Mouse (Mus musculus) erythroblast, adult 5-6 weeks (primary cell): ENCODE measurements around the gene Ptpn6. TPM values are rescaled to one million over a fixed set of nuclear protein-coding genes. Genes with fewer than 3 reads are reported as not detected.

Experiments used
- ATAC-seq: replicated peaks from 2 replicates; pipeline ENCODE4 v1.8.0; 2016; ENCODE audit warnings: moderate number of reproducible peaks, mild to moderate bottlenecking, moderate TSS enrichment, inconsistent platforms; ENCODE audit not compliant: poor library complexity, low FRiP score, severe bottlenecking
- total RNA-seq, 2 experiments: library from RNA; stranded (forward) in 1 of 2; stranded (reverse) in 1 of 2; fragments of 150-400 nt in 1 of 2; fragments of 200-764, 138-1000 nt in 1 of 2; gene quantifications; 2 replicates each; pipeline versions ENCODE4 v1.2.3 to v1.2.4; 2015 to 2017; ENCODE audit warnings: low replicate concordance in 2 of 2

Ptpn6 gene
- total RNA-seq, 2 experiments from 2014 or later = 57.8 to 156 TPM

DNA sequence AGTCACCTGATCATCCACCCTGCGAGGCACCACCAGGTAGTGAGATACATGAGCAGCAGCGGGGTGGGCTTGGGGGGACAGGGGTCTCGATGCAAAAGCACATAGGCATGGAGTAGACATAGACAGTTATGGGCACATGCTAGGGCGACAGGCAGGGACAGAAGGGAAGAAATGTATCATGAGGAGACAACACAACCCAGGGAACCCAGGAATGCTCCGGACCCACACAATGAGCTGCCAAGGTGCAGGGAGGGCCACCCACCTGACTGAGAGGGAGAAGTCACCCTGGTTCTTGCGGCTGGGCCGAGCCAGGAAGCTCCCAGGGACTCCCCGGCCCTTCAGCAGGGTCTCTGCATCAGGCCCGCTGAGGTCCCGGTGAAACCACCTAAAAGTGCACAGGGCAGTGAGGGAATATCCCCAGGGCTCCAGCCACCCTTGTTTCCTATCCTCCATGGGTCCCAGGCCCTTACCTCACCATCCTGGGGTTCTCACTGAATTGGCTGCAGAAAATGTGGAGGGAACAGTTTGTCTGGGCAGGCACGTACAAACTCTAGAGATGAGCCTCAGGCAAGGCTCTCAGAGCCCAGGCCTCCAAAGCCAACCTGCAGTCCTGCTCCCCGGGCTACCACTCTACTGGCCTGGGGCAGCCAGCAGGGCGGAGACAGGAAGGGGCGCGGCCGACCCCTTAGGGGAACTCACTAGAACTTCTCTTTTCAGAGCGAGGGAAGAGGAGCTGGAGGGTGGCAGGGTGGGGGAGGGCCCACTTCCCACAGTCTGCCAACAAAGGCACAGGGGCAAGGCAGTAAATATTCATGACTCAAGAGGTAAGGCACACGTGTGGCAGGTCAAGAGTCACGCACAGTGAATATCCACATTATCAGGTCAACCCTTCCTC lies 5.8 kb downstream of the Ptpn6 start:
- peak; percentile 47 for ATAC-seq

DNA sequence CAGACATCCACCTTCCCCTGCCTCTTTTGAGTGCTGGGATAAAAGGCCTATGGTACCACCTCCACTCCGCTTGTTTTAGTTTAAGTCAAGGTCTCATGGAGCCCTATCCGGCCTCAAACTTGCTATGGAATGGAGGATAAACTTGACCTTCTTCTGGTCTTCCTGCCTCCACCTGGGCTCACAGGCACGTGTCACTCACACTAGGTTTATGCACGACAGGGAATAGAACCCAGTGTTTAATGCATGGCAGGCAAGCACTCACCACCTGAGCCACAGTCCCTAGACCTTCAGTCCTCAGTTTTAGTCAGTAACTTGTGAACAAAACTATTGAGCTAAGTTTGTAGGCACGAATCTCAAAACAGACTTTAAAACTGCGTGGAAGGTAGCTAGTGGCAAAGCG lies 7.5 kb downstream of the Ptpn6 start:
- no peak for ATAC-seq

DNA sequence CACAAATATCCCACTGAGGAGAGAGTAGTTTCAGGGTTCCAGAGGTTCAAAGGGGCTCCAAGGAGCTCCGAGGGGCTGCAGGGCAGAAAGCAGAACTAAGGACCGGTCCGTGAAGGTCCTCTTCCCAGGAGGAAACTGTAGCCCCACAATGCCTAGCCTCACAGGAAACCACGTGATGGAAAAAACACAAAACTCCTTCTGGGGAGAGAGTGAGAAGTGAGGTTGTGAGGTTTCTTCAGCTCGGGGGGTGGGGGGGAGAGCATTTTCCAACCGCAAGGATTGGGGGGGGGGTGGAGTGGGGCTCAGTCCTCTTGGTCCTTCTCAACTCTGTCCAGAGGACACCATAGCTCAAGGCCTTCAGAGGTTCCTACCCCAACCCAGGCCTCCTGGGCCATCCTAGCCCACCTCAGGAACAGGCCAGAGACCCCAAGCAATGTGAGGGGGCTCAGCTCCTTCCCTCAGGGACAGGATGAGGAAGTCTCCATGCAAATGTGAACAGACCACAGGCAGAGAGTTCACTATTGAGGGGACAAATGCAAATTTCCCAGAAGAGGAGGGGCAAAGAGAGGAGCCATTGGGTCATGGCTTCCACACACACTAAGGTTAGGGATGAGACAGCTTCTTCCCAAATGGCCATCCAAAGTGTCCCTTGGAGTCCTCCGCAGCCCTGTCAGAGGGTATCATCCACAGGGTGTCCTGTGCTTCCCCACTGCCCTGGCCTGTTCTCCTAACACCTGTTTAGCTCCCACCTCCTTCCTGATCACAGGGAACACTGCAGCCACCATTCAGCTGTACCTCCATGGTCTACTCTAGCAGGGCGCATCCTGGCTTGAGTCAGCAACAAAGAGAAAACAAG lies 8.4 kb downstream of the Ptpn6 start:
- ATAC-seq = no peak

DNA sequence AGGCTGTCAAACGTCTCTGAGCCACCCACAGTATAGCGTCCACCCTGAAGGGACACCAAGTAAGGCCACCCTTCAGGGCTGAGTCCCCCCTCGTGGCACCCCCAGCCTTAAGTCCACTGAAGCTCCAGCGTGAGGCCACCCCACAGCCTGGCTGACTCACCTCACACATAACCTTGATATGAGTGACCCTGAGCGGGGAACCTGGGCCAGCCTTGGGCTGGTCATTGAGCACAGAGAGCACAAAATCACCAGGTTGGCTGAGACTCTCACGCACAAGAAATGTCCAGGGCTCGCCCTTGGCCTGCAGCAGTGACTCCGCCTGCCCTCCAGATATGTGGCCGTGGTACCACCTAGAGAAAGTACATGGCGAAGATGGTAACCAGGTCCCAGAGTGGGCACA lies 9.9 kb downstream of the Ptpn6 start:
- no peak for ATAC-seq

DNA sequence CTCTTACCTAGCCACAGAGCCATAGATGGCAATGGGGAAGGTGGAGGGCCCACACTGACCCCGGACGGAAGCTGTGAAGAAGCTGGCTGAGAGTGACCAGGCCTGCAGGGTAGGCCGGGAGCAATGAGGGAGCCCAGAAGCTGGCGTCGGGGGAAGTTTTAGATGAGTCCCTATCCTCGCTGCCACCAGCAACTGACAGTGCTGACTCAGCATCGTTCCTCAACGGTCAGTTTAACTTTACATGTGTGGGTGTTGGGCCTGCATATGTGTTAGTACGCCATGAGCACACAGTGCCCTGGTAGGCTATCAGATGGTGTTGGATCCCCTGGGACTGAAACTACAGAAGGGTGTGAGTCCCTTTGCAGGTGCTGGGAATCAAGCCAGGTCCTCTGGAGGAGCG lies 14.0 kb downstream of the Ptpn6 start:
- no peak for ATAC-seq

DNA sequence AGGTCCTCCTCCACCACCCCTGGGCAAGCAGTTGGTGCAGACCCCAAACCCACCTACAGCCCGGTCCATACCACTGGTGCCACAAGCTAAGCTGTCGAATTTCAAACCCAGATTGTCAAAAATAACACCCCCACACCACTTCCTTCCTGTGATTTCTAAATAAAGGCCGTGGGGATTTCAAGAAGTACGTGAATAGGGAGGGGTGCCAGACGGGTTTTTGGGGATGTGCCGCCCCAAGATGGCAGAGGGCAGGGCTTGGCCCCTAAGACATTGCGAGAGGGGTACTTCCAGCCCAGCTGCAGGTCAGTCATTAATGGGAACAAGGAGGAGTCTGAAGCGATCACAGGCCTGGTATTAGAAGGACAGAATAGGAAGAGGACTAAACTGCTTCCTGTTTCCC lies 15.0 kb downstream of the Ptpn6 start:
- ATAC-seq = no peak

DNA sequence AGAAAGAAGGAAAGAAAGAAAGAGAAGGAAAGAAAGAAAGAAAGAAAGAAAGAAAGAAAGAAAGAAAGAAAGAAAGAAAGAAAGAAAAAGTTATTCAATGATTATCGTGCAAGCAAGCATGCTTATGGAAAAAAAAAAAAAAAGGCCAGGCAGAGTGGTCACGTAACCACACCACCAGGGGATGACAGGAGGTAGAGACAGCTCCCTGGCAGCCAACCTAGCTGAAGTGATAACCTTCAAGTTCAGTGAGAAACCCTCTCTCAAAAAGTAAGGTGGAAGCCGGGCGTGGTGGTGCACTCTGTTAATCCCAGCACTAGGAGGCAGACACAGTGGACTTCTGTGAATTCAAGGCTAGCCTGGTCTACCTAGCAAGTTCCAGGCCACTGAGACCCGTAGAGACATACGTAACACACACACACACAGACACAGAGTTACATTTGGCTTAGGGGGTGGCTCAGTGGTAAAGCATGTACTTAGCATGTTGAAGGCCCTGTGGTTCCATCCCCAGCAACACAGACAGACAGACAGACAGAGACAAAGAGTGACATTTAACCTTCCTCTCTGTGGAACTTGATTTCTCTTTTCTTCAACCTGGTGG lies 15.5 kb downstream of the Ptpn6 start:
- no peak for ATAC-seq

DNA sequence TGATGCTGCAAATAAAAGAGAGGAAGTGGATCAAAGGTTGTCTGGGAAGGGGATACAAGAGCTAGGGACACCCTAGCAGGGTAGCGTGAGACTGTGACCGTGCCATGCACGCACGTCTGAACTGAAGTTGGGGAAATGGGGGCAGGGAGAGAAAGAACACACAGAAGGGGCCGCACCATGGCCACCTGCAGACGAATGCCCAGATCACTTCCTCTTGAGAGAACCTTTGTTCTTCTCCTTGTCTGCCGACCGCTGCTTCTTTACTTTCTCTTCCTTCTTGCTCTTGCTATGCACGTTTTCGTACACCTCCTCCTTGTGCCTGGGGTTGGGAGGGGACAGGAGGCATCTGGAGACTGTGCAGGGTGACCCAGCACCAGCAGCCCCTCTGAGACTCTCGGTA lies 17.6 kb downstream of the Ptpn6 start:
- no peak for ATAC-seq

DNA sequence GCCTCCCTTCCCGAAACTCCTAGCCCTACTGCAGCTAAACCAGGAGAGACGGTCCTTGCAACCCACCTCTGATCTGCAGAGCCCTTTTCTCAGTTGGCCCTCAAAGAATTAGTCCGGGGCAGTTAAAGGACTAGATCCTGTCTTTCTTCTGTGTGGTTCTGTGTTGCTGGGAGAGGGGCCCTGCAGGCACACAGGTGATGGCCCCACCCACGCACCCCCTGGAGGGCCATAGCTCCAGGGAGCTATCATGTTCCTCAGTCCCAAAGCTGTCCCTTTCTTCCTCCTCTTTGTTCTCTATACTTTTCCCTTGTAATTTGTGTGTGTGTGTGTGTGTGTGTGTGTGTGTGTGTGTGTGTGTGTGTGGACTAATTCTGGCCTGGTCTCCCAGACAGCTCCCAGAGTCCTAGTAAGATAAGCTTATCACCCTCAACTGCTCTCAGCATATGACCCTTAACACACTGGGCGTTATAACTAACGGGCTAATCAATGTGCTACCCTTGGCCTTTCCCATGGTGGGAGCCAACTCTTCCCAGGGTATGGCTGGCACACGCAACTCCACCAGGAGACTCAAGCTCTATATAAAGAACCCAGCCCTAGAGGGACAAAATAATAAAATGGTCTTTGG lies 19.0 kb downstream of the Ptpn6 start:
- ATAC-seq = peak; percentile 64

DNA sequence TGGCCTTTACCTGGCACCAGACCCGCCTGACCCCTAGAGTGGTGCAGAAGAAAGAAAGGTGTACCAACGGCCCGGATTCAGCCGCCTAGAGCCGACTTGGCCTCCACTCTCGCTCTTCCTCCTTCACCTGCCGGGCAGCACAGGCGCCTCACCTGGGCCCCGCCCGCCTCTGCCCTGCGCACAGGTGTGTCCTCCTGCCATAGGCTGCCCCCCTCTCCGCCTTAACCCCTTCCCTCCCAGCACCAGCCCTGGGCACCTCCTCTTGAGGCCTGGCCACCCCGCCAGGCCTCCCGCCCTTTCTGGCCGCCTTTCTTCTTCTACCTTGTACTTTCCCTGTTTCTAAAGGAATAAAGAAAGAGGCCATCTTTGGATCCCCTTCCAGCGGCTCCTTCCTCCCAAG lies 19.8 kb downstream of the Ptpn6 start:
- ATAC-seq = no peak

DNA sequence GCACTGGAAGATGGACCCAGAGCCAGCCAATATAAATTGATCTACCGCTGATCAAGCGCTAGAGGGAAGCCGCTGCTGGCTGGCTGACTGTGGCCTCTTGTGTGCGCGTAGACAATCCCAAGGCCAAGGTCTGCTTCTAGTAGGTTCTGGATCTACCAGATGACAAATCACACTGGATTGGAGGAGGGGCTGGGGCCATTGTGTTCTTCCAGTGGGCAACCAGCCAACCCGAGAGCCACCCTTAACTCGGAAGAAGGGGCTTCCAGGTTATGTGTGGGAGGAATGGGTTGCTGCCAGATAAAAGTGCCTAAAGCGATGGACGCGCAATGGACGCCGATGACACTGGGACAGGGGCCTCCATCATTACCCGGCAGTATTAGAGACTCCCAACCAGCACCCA lies 20.5 kb downstream of the Ptpn6 start:
- no peak for ATAC-seq

DNA sequence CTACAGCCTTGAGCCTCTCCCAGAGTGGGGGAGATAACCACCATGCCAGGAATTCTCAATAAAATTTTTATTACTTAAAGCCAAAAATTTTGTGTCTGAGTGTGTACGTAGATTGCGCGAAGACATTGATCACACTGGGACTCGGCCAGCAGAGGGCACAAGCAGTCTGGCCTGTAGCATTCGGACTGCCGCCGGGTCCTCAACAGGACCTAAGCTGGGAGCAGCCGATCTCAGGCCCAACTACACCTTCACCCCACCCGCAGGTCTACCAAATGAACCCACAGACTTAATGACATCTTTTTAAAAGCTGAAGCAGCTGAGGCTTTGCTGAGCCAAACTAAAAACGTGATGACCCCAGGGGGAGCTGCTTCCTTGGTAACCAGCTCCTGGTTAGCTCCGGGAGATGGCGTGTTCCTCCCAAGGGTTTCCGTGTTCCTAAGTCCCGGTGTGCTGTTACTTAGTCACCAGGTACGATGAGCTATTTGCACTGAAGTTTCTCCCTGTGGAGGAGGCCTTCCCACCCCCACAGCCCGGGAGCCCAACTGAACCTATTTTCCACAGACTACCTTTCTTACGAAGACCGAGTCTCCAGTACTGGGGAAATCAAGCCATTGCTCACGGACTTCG lies 21.5 kb downstream of the Ptpn6 start:
- no peak for ATAC-seq

DNA sequence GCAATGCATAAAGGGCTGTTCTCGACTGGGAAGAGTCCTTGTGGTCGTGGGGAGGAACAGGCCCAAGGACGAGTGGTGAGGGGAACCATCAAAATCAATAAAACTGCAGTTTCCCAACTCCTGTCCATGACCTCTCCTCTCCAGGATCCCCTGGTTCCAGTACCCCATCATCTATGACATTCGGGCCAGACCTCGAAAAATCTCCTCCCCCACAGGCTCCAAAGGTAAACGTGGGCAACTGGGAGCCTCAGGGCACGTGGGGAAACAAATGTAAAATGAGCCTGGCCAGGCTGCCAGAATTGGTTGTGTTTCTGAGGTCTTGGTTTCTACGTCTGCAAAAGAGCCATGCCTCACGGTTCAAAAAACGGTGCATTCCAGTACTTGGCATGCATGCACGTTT lies 25.6 kb downstream of the Ptpn6 start:
- ATAC-seq = no peak

DNA sequence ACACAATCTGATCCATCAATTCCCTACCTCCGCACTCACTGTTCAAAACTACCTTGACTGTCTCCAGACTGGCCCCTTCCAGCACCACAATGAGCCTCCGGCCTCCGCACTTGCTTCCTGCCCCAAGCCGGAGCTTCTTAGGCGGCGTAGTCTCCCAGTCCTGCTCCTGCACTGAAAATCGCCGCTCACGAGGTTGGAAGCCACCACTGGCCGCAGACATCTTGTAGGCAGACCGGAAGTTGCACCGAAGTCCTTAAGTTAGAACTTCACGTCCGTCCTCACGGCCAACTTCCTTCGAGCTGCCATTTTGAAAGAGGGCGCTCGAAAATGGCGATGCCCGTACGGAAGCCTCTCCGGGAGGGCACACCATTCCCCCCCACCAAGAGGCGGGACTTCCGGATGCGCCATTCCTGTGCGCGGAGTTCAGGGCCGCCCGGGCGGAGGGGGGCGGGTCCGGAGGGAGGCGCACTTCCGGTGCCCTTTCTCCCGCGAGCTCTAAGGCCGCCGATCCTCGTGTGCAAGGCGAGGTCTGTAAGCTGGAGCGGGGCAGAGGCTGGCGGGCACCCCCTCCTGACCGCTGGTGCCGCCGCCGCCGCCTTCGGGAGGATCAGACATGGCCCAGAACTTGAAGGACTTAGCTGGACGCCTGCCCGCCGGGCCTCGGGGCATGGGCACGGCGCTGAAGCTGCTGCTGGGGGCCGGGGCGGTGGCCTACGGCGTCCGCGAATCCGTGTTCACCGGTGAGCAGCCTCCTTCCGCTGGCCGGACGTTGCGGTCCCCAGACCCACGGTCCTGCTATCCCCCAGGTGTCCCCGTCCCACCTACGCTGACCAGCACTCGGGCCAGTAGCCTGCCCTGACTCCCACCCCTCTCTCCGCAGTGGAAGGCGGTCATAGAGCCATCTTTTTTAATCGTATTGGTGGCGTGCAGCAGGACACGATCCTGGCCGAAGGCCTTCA lies 26.4 kb downstream of the Ptpn6 start, which contains the start of the genes Emg1 and Phb2:
Gene Emg1 (minus strand): TSS at position 355 of the 959 bp plus-strand sequence.
Gene Phb2 (plus strand): TSS at position 513 of the 959 bp plus-strand sequence.
- peak; percentile 94 for ATAC-seq

DNA sequence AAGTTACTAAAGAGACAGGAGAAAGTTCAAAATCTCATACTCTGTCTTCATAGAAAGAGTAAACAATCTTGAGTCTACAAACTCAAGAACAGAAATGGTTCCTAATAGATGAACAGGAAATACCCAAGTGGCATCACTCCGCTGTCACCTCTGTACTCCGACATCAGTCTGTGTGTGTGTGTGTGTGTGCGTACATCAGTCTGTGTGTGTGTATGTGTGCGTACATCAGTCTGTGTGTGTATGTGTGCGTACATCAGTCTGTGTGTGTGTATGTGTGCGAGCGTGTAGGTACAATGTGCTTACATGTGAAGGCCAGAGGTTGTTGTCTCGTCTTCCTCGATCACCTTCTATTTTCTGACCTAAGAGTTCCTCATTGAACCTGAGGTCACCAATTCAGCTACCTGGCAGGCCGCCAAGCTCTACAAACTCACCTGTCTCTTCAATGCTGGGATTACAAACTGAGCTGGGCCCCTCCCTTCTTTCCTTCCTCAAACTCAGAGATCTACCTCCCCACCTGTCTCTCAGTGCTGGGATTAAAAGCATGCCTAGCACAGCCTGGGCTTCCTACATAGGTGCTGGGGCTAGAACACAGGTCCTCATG lies 30.1 kb downstream of the Ptpn6 start:
- no peak for ATAC-seq

DNA sequence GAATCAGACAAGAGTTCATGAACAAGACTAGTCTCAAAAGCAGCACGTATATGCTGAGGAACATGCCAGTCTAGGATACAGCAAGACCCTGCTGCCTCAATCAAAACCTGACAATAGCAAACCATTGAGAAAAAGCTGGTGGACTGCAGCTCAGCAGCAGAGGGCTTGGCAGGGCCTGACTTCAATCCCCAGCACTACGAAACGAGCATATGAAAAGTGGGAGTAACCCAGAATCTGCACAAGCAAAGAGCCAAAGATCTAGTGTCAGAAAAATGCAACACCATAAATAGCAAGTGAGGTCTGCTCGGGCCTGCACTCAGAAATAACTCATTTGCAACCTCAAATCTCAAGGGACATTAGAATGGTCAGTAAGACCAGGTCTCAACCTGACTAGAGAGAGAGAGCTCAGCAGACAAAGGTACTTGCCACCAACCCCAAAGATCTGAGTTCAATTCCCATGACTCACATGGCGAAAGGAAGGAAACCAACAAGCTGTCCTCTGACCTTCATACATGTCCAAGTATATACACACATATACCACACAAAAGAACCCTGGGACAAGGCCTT lies 32.4 kb downstream of the Ptpn6 start:
- no peak for ATAC-seq

DNA sequence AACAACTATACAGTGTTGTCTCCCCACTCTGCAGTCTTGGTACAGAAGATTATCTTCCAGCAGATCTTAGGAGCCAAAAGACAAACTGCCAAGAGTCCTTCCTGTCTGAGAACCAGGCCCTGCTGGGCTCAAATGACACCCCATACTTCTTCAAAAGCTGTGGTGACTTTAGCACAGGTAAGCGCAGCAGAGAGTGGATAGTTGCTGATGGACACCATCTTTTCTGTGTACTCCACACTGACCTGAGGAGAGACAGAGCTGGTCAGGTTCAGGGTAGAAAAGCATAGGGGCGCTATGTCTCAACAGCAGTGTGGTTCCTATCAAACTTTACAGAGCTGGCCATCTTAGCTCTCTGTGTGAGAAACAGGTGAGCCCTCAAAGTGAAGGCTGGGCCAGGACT lies 34.1 kb downstream of the Ptpn6 start:
- ATAC-seq = no peak

DNA sequence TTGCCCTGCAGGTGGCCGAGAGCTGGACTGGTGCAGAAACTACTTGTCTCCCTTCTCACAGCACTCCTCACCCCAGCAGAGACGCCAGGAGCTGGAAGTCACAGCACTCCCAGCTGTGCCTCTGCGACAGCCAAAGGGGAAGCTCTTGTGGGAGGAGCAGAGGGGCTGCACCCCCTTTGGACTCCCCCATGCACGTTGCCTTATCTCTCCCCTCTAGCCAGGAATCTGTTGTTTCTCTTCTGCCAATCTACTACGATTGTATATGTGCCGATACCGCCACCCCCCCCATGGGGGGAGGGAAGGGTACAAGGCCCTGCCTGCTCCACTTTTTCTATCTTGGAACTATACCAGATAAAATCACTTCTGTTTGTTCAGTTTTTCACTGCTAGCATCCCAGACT lies 34.7 kb downstream of the Ptpn6 start:
- no peak for ATAC-seq
